Mouse (Mus musculus) retina, embryonic 14.5 days (tissue): ENCODE results near the gene Tnfsfm13.
"Not testable (repeated sequence)": the region's sequence is repeated elsewhere in the genome, so short reads cannot be mapped to it uniquely, and the experiment has no call there.

Source experiments
- DNase-seq: peaks from one replicate; pipeline ENCODE4 v3.0.0-alpha.2; 2015; ENCODE audit warnings: low spot score

The Tnfsfm13 gene

DNA sequence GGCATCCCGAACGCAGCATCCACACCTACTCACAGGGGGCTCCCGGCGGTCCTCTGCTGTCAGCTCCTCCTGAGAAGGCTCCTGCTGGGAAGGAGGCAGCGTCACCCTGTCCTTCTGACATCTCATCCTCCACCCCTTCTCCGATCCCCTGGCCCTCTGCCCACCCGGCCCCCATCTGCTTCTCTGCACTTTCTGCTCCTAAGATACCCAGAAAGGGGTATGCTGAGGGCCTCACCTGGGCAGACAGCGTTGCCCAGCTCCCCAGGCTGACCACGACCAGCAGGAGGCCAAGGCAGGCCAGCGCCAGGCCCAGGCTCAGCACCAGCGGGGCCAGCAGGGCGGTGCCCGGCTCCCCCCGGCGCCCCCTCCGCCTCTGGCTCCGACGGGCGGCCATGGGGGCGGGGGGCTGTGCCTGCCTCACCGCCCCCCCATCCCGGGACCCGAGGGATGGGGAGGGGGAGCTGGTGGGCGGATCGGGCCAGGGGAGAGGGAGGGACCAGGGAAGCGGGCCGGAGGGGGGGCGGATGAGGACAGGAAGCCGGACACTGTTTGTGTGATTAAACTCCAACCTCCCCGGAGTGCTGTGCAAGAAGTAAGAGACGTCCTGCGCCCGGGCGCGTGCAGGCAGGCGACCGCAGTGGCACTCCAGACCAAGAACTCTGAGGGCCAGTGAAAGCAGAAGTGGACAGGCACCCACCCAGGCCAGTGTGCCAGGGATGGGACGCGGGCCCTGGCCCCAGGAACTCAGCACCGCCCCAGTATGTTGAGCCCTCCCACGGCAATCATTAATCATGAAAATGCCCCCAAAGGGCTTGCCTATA, at the start of gene Tnfsfm13, which contains the start of gene Tnfsf12:
Tnfsfm13 (minus strand) TSS at position 738 of the 821 bp plus-strand sequence.
Tnfsf12 (minus strand) TSS at position 489 of the 821 bp plus-strand sequence.
- peak; percentile 45 for DNase-seq

DNA sequence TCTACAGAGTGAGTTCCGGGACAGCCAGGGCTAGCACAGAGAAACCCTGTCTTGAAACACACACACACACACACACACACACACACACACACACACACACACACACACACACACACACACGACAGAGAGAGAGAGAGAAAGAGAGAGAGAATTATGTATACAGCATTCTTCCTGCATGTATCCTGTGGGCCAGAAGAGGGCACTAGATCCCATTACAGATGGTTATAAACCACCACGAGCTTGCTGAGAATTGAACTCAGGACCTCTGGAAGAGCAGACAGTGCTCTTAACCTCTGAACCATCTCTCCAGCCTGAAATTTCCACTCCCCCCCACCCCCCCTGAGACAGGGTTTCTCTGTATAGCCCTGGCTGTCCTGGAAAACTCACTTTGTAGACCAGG, 35.5 kb upstream of the Tnfsfm13 start:
- not testable (repeated sequence) for DNase-seq

DNA sequence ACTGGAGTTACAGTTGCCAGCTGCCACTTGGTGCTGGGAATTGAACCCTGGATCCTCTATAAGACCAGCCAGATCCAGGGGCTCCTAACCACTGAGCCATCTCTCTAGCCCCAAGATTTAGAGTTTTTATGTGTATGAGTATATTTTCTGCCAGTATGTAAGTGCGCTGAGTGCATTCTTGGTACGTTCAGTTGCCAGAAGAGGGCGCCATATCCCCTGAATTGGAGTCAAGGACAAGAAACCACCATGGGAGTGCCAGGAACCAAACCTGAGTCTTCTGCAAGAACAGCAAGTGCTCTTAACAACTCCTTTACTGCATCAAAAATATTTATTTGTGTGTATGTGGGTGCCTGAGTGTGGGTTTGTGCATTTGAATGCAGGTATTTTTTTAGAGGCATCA, 33.2 kb upstream of the Tnfsfm13 start:
- peak; percentile 61 for DNase-seq

DNA sequence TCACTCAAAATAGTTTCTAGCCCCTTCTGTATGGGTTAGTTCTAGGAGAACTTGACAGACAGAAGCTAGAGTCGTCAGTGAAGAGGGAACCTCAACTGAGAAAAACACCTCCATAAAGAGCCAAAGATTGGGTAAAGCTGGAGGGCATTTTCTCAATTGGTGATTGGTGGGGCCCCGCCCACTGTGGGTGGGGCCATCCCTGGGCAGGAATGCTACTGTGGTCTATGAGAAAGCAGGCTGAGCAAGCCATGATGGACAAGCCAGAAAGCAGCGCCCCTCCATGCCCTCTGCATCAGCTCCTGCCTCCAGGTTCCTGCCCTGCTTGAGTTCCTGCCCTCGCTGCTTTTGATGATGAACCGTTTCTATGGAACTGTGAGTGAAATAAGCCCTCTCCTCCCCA, 30.1 kb upstream of the Tnfsfm13 start:
- DNase-seq: no peak

DNA sequence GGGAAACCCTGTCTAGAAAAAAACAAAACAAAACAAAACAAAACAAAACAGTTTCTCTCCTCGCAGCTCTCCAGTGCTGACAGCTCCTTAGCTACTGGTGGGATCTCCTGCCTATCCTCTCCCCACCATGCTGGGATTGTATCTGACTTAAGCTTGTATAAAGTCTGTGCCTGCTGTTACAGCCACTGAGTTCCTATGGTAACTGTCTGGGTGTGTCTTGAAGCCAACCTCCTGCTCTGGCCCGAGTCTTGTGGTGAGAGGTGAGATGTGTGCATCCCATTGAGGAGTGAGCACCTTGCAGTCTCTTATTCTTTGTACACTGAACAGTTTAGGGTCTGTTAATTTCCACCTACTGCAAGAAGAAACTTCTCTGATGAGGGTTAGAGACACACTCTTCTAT, 27.2 kb upstream of the Tnfsfm13 start:
- no peak for DNase-seq

DNA sequence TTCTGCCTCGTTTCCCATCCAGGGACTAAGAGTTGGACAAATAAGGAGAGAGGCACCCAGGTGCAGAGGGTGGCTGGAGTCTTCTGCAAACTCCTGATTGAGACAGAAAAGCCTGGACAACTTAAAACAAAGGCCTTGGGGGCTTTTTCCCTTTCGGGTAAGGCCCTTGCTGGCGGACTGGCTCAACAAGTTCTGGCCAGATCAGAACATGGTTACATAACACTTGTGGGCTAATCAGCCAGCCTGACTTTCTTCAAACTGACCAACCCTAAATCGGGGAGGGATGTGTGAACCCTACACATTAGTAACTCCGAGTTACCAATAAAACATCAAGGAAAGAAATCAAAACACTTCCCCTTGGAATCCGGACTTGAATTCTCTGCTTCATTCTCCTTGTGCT, 25.0 kb upstream of the Tnfsfm13 start:
- DNase-seq: no peak

DNA sequence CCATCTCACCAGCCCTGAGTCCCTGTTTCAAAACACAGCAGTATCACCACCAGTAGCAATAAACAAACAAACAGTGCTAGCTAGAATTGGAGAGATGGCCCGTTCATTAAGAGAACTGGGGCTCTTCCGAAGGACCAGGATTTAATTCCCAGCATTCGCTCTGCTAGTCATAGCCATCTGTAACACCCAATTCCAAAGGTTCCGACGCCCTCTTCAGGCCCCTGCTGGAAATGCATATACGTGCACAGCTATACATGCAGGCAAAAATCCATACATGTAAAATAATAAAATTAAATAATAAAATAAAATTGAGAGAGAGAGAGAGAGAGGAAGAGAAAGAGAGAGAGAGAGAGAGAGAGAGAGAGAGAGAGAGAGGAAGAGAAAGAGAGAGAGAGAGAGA, 23.5 kb upstream of the Tnfsfm13 start:
- DNase-seq: peak; percentile 12

DNA sequence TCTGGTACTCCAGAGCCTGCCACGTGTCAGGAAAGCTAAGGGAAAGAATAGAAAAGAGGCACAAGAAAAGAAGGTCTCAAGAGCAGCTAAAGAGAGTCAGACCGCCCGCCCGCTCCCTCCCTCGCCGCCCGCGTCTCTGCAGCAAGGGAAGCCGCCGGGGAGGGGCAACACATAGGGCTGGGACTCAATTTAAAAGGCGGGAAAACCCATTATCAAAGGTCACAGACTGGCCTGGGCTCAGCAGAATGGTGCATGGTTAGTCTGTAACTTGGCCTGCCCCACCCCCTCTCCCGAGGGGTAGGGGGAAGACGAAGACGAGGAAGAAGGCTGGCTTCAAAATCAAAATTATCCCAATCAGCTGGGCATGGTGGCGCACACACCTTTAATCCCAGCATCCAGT, 22.8 kb upstream of the Tnfsfm13 start:
- peak; percentile 16 for DNase-seq

DNA sequence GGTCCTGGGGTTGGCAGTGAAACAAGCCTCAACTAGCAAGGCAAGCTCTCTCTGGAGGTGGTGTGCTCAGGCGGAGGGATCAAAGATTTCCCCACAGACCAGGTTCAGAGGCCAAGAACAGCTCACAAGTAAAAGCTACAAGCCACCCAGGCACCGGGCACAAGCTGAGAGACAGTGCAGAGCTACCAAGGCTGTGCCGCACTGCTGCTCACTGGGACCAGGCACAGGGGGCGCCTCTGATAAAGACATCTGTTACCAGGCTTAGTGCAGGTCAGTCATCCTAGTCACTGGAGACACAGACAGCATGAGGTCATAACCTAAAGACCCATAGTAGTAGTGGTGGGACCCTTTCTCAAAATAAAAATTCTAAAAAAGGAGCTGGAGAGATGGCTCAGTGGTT, 21.1 kb upstream of the Tnfsfm13 start:
- DNase-seq: no peak

DNA sequence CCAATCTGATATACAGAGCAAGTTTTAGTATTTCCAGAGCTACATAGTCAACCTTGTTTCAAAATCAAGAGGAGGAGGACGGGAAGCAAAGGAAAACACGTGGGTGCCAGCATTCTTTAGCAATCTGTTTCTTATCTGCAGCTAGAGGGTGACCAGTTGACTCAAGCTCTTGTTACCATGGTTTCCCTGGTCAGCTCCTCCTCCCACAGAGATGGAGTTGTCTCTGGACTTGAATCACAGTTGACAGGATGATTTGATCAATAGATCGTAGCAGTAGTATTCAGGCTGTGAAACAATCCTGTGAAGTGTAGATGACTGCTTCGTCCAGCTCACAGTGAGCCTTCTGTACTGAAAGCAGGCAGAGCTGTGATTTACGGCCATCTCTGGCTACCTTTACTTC, 20.0 kb upstream of the Tnfsfm13 start:
- no peak for DNase-seq

DNA sequence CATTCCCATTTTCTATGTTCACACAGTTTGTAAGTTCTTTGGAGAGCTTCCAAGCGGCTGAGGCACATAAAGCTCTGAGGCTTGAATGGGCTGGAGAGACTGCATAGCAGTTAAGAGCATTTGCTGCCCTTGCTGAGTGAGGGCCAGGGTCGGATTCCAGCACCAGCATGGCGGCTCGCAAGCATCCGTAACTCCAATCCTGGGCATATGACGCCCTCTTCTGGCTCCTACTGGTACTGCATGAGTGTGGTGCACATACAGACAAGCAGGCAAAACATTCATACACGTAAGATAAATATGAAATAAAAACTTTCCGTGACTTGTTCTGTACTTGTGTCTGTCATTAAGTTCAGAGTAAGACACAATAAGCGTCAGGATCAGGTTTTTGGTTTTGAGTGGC, 19.6 kb upstream of the Tnfsfm13 start:
- DNase-seq: peak; percentile 23

DNA sequence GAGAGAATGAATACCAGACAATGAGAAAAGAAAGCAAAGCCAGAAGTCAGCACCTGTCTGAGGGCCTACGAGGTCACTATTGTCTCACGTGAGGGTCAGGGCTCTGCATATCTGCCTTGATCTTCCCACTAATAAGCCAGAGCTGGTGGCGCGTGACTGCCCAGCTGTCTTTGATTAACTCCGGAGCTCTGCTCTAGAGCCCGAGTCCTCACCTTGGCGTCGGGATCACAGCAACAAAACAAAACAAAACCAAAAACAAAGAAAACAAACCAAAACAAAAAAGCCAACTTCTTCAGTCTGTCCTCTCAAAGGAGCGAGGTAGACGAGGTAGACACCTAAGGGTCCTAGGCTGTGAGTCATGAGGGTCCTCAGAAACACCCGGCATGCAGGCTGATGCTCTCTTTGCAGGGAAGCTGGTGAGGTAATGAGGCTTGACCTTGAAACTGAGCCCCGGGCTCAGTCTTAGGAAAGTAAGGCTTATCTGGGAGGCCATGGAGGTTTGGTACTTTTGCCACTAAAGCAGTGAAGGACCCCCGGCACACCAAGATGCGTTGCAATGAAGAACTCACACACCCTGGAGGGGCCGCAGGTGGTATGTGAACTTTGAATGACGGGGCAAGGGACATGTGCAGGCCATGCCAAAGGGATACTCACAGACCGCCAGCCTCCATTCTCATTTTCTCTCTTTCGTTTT, 18.9 kb upstream of the Tnfsfm13 start:
- DNase-seq: no peak

DNA sequence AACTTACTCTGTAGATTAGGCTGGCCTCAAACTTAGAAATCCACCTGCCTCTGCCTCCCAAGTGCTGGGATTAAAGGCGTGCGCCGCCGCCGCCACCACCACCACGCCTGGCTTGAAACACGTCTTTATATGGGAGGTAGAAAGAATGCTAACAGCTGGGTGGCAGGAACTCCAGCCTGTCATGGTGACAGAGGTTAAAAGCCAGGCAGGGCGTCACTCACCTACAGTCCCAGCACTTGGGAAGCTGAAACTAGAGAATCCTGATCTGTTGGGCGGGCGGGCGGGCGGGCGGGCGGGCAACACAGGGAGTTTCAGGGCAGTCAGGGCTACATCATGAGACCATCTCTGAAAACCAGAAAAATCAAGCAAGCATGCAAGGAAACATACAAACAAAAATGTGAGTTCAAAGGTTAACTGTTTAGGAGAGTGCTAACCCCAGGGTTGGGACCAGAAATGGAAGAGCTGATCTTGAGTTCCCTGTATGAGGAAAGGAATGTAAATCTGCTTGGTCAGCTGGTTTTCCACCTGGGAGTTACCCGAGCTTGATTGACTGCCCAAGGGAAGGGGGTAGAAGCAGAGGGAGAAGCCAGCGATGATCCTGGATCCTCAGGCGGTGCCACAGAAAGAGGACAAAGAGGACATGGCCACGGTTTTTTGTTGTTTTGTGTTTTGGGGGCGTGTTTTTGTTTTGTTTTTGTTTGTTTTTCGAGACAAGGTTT, 17.2 kb upstream of the Tnfsfm13 start:
- no peak for DNase-seq

DNA sequence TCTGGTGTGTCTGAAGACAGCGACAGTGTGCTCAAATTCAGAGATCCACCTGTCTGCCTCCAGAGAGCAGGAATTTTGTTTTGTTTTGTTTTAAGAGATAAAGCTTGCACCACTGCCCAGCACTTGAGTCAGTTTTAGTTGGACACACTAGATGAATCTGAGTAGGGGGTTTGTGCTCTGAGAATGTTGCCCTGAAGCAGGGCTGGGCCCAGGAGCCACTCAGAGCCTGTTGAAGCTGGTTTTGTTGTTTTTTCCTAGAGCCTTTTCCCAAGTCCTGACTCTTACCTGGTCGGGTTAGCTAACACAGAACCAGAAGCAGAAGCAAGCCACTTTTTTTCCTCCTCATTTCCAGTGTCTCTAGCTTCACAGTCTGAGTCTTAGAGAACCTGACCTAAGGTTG, 15.2 kb upstream of the Tnfsfm13 start:
- no peak for DNase-seq

DNA sequence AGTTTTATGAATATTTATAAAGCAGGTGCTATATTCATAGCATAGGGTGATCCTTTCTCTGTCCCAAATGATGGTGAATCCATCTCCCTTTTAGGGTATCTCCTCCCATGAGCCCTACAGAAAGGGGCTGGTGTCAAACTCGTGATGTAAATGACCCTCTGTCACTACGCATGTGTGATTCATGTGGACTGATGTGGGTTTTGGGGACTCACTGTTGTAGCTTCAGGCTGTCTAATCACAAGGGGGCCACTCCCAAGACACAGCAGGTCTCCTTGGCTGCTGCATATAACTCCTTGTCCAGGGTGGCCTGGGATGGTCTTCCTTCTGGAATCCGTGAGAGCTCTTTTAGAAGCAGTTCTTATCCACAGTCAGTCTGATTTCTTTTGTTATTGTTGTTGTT, 14.6 kb upstream of the Tnfsfm13 start:
- DNase-seq: no peak

DNA sequence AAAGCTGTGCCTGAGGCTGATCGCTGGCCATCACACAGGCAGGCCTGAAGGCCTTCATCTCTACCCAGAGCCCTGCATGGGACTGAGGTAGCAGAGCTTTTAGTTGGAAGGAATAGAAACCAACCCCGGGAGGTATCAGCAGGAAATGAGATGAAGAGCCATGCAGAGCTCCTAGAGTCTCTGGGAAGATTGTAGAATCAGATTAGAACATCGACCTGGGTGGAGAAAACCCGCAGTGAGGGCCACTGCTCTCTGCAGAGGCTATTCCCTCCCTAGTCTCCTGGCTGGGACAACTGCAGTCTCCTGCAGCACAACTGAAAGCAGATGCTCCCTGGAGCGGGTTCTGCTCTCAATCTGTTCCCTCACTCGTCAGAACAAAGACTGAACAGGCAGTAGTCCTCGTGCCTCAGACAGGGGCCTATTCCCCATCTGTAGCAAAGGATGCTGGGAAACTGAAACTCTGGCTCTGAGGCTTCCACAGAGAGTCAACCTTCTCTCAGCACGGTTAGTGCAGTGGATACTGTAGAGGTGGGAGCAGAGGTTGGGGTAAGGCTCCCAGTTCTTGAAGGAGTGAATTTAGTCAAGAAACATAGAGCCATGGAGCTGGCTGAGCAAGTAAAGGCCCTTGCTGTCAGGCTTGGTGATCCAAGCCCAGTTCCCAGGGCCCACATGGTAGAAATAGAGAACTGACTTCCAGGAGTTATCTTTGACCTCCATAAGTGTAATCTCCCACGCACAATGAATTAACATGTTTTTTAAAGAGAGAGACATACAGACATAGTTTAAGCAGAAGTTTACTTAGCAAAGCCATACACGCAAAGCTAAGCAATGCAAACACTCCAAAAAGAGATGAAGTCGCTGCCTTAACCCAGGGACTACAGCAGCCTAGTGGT, 13.9 kb upstream of the Tnfsfm13 start:
- DNase-seq: peak; percentile 28

DNA sequence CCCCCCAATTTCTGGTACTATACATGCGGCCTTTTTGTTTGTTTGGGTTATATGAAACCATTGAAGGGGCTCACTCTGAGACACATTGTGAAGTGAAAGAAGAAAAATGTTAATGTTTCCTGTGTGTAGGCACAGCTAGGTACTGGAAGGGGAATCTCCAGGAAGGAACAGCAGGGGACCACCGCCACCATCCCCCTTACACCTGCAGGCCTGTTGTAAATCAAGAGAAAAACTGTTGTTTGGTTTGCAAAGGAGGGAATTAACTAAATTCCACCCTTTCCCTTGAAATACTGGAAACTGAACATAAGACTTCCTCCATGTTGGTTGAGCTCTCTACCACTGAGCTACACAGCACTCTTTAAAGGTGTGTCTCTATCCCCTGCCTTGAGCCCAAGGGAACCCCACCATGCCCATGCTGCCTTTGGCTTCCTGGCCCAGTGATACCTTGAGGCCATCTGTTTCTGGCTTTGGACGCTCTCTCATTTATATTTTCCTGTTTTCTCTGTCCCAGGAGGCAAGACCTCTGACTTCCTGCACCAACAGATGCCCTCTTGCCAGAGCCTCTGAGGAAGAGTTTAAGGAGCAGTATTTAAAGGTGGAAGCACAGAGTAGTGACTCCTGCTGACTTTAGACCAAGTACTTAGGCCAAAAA, 12.8 kb upstream of the Tnfsfm13 start:
- DNase-seq: no peak

DNA sequence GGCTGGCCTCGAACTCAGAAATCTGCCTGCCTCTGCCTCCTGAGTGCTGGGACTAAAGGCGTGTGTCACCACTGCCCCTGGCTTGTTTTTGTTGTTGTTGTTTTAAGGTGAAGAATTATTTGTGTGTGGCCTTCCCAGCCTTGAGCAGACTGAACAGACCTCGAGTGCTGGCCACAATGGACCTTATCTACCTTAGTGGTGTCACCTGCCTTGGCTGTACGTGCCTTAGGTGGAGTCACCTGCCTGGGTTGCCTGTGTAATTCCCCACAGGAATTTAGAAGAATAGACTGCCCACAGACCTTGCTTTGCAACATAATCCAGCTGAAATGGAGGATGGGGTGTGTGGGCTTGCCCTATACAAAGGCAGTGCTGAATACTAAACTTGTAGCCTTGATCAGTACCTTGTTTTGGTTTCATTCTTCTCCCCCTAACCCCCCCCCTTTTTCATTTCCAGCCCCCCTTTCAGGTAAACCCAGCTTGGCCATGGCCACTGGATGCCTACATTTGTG, 12.0 kb upstream of the Tnfsfm13 start:
- no peak for DNase-seq

DNA sequence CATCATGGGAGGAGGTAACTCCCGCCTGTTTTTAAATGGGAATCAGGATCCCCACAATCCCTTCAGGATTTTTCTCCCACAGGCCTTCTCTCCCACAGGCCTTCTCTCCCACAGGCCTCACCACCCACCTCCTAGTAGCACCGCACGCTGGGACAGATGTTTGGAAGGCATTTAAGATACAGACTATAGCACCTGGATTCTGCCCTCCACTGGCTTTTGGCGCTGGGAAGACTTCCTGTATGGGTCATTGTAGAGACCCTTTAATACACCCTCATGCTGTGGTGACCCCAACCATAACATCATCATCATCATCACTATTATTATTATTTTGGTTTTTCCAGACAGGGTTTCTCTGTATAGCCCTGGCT, 11.6 kb upstream of the Tnfsfm13 start:
- no peak for DNase-seq

DNA sequence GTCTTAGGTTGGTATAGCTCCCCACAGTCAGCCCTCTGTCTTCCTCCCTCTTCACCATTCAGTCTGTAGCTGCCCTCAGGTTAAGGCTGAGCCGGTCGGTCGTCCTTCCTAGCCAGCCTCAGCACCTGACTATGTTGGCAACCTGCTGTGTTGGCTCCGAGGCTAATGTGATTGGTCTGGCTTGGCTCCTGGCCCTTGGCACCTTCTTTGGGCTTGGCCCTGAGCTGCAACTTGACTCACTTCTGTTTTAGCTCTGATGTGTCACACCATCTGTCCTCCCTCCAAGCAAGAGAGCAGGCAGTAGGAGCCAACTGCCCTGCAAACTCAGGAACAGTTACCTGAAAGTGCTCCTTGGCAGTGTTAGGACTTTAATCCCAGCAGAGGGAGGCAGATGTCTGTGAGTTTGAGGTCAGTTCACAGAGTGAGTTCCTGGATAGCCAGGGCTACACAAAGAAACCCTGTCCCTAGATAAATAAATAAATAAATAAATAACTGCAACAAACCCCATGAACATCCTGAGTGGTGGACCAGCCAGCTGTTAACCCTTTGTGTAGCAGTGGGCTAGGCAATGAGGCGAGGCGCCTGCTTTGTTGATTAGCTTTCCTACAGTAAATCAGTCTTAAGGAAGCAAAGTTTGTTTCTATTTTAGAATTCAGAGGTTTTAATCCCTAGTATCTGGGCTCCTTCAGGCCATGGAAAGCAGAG, 11.0 kb upstream of the Tnfsfm13 start:
- no peak for DNase-seq

DNA sequence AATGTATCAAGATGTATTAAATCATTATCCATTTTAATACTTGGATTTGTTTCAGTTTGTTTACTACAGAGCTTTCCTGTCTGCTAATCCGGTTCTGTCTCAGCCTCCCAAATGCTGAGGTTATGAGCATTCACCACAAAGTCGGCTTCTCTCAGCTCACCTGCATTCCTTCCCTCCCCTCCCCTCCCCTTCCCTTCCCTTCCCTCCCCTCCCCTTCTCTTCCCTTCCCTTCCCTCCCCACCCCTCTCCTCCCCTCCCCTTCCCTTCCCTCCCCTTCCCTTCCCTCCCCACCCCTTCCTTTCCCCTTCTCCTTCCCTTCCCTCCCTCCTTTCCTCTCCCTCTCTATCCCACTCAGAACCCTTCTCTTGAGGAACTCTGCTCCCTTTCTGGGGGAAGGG, 8.7 kb upstream of the Tnfsfm13 start:
- DNase-seq: no peak
